Mouse (Mus musculus): ENCODE measurements around the gene Jph4.

The Jph4 gene

DNA sequence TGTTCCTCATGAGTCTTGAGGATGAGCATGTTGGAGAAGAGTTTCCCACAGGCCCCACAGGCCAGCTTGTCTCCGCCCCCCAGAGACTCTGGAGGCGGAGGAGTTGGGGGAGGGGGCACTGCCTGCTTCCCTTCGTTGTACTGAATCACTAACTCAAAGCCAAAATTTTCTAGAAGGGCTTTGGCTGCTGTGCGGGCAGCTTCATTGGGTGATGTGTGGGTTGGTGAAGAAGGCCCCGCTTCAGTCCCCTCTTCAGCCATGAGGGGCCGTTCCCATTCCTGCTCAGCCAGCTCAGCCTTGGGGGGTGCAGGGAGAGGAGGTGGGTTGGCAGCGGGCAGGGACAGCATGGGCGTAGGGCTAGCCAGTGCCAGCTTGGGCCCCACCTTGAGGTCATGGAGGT is 50.7 kb downstream of the Jph4 start:
- DNase-seq (ENCODE audit: extremely low read depth, low read depth, low spot score), result no peak

DNA sequence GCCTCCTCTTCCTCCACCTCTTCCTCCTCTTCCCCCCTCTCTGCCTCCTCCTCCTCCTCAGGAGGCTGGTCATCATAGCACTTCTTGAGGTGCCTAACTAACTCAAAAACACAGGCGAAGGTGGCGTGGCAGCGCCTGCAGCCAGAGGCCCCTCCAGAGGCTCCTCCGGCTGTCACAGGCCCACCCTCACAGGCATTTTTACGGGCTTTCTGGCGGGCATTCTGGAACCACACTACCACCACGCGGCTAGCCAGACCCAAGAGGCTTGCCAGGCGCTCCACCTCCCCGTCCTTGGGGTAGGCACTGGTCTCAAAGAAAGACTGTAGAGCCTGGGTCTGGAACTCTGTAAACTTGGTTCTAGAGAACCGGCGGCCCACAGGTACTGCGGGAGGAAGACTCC is 51.3 kb downstream of the Jph4 start:
- no peak for DNase-seq (ENCODE audit: extremely low read depth, low read depth, low spot score)

DNA sequence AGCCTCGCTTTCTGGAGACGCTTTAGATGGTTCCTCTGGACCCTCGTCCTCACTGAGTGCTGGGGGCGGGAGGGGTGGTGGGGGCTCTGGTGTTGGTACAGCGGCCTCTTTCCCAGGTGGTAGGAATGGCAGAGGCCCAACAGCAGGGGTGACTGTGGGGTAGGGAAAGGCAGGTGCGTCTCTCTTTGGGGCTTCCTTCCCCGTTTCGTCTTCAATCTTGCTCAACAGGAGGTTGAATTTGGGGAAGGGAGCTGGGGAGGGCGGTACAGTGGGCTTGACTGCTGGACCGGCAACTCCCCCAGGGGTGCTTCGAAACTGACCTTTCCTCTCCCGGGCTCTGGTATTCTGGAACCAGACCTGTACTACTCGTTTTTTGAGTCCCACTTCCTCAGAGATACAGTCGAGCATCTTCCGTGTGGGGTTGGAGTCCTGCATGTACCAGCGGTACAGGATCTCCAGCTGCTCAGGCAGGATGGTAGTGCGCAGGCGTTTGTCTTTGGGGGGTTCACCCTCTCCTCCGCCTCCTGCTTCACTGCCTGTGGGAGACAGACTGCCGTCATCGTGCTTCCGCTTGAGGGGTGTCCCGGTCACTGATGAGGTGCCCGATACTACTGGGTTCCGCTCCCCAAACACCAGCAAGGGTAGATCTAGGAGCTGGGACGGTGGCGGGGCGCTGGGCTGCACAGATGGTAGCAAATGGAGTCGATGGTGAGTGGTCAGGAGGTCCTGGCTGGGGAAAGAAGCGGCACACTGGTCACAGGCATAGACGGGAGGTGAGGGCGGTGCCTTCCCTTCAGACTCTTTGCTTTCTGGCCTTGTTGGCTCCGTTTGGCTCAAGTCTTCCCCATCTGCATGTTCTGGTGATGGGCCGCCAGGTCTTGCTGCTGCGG is 52.0 kb downstream of the Jph4 start:
- no peak for DNase-seq (ENCODE audit: extremely low read depth, low read depth, low spot score)

DNA sequence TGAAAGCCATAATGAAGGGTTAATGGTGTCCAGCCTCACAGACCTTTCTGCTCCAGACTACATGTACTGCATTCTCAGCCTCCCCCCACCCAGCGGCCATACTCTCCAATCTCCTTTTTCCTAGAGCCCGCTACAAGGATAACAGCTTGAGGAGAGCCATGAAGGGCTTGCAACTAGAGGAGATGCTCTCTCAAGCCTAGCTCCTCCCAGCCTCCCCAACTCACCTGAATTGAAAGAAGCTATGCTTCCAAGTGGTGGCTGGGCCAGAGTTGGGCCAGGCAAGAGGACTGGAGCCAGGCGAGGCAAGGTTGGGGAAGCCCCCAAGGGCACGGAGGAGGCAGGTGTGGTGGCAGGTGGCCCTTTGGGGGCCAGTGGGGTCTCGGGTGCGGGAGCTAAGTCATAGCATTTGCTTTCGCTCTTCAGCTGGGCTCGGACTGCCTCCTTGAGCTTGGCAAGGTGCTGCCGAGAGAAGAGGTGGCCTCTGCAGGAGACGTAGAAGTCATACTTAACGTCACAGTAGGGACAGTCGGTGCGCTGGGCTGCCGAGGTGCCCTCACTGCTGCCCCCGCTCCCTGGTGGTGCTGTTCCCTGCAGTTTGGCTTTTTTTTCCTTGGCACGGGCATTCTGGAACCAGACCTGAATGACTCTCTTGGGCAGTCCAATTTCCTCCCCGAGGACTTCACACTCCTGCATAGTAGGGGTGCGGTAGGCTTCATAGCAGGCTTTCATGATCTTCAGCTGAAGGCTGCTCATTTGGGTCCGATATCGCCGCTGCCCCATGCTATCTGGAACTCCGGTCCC is 53.0 kb downstream of the Jph4 start:
- DNase-seq (ENCODE audit: extremely low read depth, low read depth, low spot score), result no peak

DNA sequence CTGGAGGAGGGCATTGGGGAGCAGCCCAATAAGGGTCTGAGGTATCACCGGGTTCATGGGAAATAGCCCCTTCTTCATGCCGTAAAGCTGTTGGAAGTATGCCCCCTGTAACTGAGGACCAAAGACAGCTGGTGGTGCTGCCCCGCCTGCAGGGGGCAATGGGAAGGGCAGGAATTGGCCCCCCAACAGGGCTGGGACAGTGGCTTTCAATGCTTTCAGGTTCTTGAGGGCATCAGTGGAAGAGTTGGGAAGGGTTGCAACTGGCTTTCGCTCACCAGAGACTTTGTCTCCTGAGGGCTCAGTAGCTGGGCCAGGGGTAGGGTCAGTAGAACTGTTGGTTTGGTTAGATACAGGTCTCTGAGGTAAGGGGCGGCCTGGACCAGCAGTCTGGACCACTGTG is 53.6 kb downstream of the Jph4 start:
- no peak for DNase-seq (ENCODE audit: extremely low read depth, low read depth, low spot score)

DNA sequence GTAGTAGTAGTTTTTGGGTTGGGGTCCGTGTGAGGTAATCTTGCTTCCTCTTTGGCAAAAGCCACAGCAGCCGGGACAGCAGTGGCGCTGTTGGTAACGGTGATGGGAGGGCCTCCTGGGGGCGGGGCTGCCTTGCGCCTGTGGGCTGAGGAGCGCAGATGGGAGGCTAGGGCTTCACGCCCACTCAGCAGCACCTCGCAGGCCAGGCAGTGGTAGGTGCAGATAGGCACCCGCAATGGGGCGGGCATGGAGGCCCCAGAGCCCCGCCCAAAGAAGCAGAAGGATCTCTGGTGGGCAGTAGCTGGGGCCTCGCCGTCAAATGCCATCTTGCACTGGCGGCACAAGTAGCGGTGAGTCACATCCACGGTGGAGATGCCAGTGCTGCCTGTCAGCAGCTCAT is 54.1 kb downstream of the Jph4 start:
- no peak for DNase-seq (ENCODE audit: extremely low read depth, low read depth, low spot score)

DNA sequence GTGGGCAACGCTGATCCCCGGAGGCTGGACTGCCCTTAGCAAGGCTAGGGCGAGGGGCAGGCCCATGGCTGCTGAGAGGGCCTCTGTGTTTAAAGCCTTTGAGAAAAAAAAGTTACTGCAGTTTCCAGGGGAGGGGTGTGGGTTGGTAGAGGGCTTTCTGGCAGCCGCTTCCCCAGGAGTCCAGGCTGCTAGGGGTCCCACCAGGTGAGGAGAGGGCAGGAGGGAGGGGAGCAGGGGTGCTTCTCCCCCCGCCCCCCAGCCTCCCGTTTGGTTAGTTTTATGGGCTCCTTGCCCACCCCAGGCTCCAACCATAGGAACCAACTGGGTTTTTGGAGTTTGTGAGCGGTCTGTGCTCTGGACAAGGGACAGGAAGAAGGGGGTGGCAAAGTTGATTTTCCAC is 54.9 kb downstream of the Jph4 start:
- no peak for DNase-seq (ENCODE audit: extremely low read depth, low read depth, low spot score)

DNA sequence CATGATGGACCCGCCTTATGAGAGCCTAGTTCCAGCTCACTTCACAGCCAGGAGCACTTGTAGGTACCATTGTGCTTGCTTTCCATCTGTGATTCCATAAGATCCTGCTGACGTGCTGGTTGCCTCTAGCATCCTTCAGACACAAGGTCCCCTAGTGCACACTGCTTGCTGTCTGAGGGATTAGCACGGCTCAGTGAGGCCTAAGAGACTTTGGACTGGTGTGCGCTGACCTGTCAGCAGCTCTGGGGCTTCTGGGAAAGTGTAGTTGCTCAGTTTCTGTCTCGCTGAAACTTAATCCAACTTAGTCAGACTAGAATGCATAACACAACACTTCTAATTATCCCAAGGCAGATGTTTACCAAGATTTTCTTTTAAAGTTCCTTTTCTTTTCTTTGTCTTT is 56.8 kb downstream of the Jph4 start:
- no peak for DNase-seq (ENCODE audit: extremely low read depth, low read depth, low spot score)

DNA sequence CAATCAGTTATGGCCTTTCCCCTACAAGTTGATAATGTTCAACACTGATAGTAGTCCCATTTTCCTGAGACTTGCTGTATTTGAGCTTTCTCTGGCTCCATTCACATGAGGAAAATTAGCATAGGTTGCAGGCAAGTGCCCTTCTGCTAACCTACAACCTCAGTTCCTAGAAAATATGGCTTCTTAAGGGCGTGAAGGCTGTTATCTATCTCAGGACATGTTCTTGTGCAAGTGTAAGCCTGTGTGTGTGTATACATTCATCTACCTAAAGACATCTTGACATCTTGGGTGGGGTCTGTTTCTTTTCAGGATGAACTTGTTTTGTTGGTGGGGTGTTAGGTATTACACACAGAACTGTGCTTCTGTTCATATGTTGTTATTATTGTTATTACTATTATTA is 57.7 kb downstream of the Jph4 start:
- no peak for DNase-seq (ENCODE audit: extremely low read depth, low read depth, low spot score)
